Mouse (Mus musculus): ENCODE results near the gene Slc16a7.

The Slc16a7 gene

GRCm38 (mm10) chr10:125328331-125329063, 60.8 kb downstream of the Slc16a7 start:
- in situ Hi-C loops (cut with MboI; ENCODE audit: low pct_unique_long_range_greater_than_20kb in 1 of 2, low sequenced_read_pairs in 2 of 2, unreplicated experiment in 1 of 2): no loop called here

- in situ Hi-C loops (cut with MboI; ENCODE audit: low pct_unique_long_range_greater_than_20kb in 1 of 2, low sequenced_read_pairs in 2 of 2, unreplicated experiment in 1 of 2): no loop called here
Measured at GRCm38 (mm10) chr10:125324871-125325565, 64.2 kb downstream of the Slc16a7 start.

- in situ Hi-C loops (cut with MboI; ENCODE audit: low pct_unique_long_range_greater_than_20kb in 1 of 2, low sequenced_read_pairs in 2 of 2, unreplicated experiment in 1 of 2): no loop called here
Measured at GRCm38 (mm10) chr10:125324149-125324834, 65.0 kb downstream of the Slc16a7 start.

GRCm38 (mm10) chr10:125321446-125322428, 67.5 kb downstream of the Slc16a7 start:
- in situ Hi-C loops (cut with MboI; ENCODE audit: low pct_unique_long_range_greater_than_20kb in 1 of 2, low sequenced_read_pairs in 2 of 2, unreplicated experiment in 1 of 2): no loop called here

- in situ Hi-C loops (cut with MboI; ENCODE audit: low pct_unique_long_range_greater_than_20kb in 1 of 2, low sequenced_read_pairs in 2 of 2, unreplicated experiment in 1 of 2): no loop called here
Measured at GRCm38 (mm10) chr10:125317317-125317716, 71.9 kb downstream of the Slc16a7 start.

- in situ Hi-C loops (cut with MboI; ENCODE audit: low pct_unique_long_range_greater_than_20kb in 1 of 2, low sequenced_read_pairs in 2 of 2, unreplicated experiment in 1 of 2): no loop called here
Measured at GRCm38 (mm10) chr10:125310855-125311254, 78.4 kb downstream of the Slc16a7 start.

GRCm38 (mm10) chr10:125298036-125298435, 91.2 kb downstream of the Slc16a7 start:
- in situ Hi-C loops (cut with MboI; ENCODE audit: low pct_unique_long_range_greater_than_20kb in 1 of 2, low sequenced_read_pairs in 2 of 2, unreplicated experiment in 1 of 2): no loop called here

- in situ Hi-C loops (cut with MboI; ENCODE audit: low pct_unique_long_range_greater_than_20kb in 1 of 2, low sequenced_read_pairs in 2 of 2, unreplicated experiment in 1 of 2): no loop called here
Measured at GRCm38 (mm10) chr10:125290320-125290719, 98.9 kb downstream of the Slc16a7 start.

- in situ Hi-C loops (cut with MboI; ENCODE audit: low pct_unique_long_range_greater_than_20kb in 1 of 2, low sequenced_read_pairs in 2 of 2, unreplicated experiment in 1 of 2): no loop called here
Measured at GRCm38 (mm10) chr10:125288560-125288959, 100.7 kb downstream of the Slc16a7 start.

GRCm38 (mm10) chr10:125285386-125285785, 103.9 kb downstream of the Slc16a7 start:
- in situ Hi-C loops (cut with MboI; ENCODE audit: low pct_unique_long_range_greater_than_20kb in 1 of 2, low sequenced_read_pairs in 2 of 2, unreplicated experiment in 1 of 2): no loop called here

GRCm38 (mm10) chr10:125275149-125275848, 114.0 kb downstream of the Slc16a7 start:
- in situ Hi-C loops (cut with MboI; ENCODE audit: low pct_unique_long_range_greater_than_20kb in 1 of 2, low sequenced_read_pairs in 2 of 2, unreplicated experiment in 1 of 2): no loop called here

GRCm38 (mm10) chr10:125274519-125275148, 114.6 kb downstream of the Slc16a7 start:
- in situ Hi-C loops (cut with MboI; ENCODE audit: low pct_unique_long_range_greater_than_20kb in 1 of 2, low sequenced_read_pairs in 2 of 2, unreplicated experiment in 1 of 2): no loop called here

GRCm38 (mm10) chr10:125273759-125274158, 115.5 kb downstream of the Slc16a7 start:
- in situ Hi-C loops (cut with MboI; ENCODE audit: low pct_unique_long_range_greater_than_20kb in 1 of 2, low sequenced_read_pairs in 2 of 2, unreplicated experiment in 1 of 2): no loop called here

GRCm38 (mm10) chr10:125271448-125271847, 117.8 kb downstream of the Slc16a7 start:
- in situ Hi-C loops (cut with MboI; ENCODE audit: low pct_unique_long_range_greater_than_20kb in 1 of 2, low sequenced_read_pairs in 2 of 2, unreplicated experiment in 1 of 2): no loop called here

- in situ Hi-C loops (cut with MboI; ENCODE audit: low pct_unique_long_range_greater_than_20kb in 1 of 2, low sequenced_read_pairs in 2 of 2, unreplicated experiment in 1 of 2): no loop called here
Measured at GRCm38 (mm10) chr10:125270266-125270665, 119.0 kb downstream of the Slc16a7 start.

GRCm38 (mm10) chr10:125266322-125266721, 122.9 kb downstream of the Slc16a7 start:
- in situ Hi-C loops (cut with MboI; ENCODE audit: low pct_unique_long_range_greater_than_20kb in 1 of 2, low sequenced_read_pairs in 2 of 2, unreplicated experiment in 1 of 2): no loop called here

GRCm38 (mm10) chr10:125265901-125266300, 123.4 kb downstream of the Slc16a7 start:
- in situ Hi-C loops (cut with MboI; ENCODE audit: low pct_unique_long_range_greater_than_20kb in 1 of 2, low sequenced_read_pairs in 2 of 2, unreplicated experiment in 1 of 2): no loop called here
